Mouse (Mus musculus): Measurements from ENCODE around the gene Six5. TPM values are rescaled to one million over a fixed set of nuclear protein-coding genes. Genes with fewer than 3 reads are reported as not detected.

Six5 gene
- polyA plus RNA-seq, 1 experiment from 2014 or later, result 2.5 TPM

DNA sequence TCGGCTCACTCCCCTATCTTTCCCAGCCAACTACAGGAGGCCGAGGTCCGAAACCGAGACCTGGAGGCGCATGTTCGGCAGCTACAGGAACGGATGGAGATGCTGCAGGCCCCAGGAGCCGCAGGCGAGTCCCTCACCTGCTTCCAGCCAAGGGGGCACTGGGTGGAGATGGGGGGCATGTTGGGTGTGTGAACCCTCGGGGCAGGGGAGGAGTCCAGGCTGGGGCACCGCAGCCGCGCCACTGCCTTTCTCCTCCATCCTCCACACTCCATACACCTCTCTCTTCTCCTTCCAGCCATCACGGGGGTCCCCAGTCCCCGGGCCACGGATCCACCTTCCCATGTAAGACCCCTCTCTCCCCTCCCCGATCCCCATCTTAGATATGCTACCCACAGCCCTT, 2.5 kb upstream of the Six5 start:
- 38% methylated on average over 17 of the region's 17 CpGs for WGBS
- no peak overlapping the region for H3K9ac ChIP-seq
- ATAC-seq (ENCODE audit: low FRiP score), result no peak
- no peak overlapping the region for H3K4me3 ChIP-seq (replicated peaks; ENCODE audit: low read length)
- H3K27me3 ChIP-seq (ENCODE audit: control insufficient read depth, insufficient read depth, low read length), result peaks cover 30% of the 10 kb centered on the region
- DNase-seq (ENCODE audit: low spot score), result no peak
- no peak overlapping the region for H3K4me2 ChIP-seq (replicated peaks)
- peaks cover 52% of the 10 kb centered on the region for H3K36me3 ChIP-seq (replicated peaks; ENCODE audit: control insufficient read depth, insufficient read depth)
- no peaks in the 10 kb centered on the region for H3K9me3 ChIP-seq (ENCODE audit: control insufficient read depth, low read length)
- peaks cover 28% of the 10 kb centered on the region; the same call in 1 of the 2 replicates for H3K4me1 ChIP-seq (replicated peaks; ENCODE audit: control insufficient read depth, insufficient read depth, low read length)
- H3K27ac ChIP-seq, result no peak overlapping the region

GRCm38 (mm10) chr7:19092381-19093173, 1.8 kb upstream of the Six5 start:
- Histone ChIP-seq H3K9me3 (ENCODE audit: control insufficient read depth, low read length) (no peaks in the 10 kb centered on the region), H3K27me3 (ENCODE audit: control insufficient read depth, insufficient read depth, low read length) (peaks cover 30% of the 10 kb centered on the region), H3K4me2 (replicated peaks) (peak overlapping the region; percentile 94), H3K4me1 (replicated peaks; ENCODE audit: control insufficient read depth, insufficient read depth, low read length) (peaks cover 28% of the 10 kb centered on the region; the same call in 1 of the 2 replicates), H3K36me3 (replicated peaks; ENCODE audit: control insufficient read depth, insufficient read depth) (peaks cover 46% of the 10 kb centered on the region), H3K4me3 (replicated peaks; ENCODE audit: low read length) (peak overlapping the region; percentile 52; the same call in 1 of the 2 replicates), H3K9ac (peak overlapping the region; percentile 16; the same call in 1 of the 2 replicates), H3K27ac (0 out of 2 replicates have a peak overlapping the region, but pooled peaks have one; percentile 9)
- ATAC-seq (ENCODE audit: low FRiP score) (peak; percentile 44), DNase-seq (ENCODE audit: low spot score) (peak; percentile 44)
- whole genome bisulfite sequencing, result 4% methylated on average over 38 of the region's 38 CpGs

DNA sequence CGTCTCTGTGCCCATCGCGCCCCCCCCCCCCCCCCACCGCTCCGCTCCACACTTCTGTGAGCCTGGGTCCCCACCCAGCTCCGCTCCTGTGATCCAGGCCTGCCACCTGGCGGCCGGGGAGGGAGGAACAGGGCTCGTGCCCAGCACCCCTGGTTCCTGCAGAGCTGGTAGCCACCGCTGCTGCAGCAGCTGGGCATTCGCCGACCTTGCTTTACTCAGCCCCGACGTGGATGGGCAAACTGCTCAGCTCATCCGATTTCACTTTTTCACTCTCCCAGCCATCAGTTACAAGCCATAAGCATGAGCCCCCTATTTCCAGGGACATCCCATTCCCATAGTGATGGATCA, 1.2 kb upstream of the Six5 start:
- H3K36me3 ChIP-seq (replicated peaks; ENCODE audit: control insufficient read depth, insufficient read depth), result peaks cover 40% of the 10 kb centered on the region
- WGBS, result 3% methylated on average over 15 of the region's 15 CpGs
- peak overlapping the region; percentile 94 for H3K4me2 ChIP-seq (replicated peaks)
- no peaks in the 10 kb centered on the region for H3K9me3 ChIP-seq (ENCODE audit: control insufficient read depth, low read length)
- peak overlapping the region; percentile 16; the same call in 1 of the 2 replicates for H3K9ac ChIP-seq
- 0 out of 2 replicates have a peak, but pooled peaks have one; percentile 15 for ATAC-seq (ENCODE audit: low FRiP score)
- H3K27me3 ChIP-seq (ENCODE audit: control insufficient read depth, insufficient read depth, low read length), result peaks cover 30% of the 10 kb centered on the region
- no peak overlapping the region for H3K27ac ChIP-seq
- DNase-seq (ENCODE audit: low spot score), result peak; percentile 52
- H3K4me1 ChIP-seq (replicated peaks; ENCODE audit: control insufficient read depth, insufficient read depth, low read length), result peaks cover 28% of the 10 kb centered on the region; the same call in 1 of the 2 replicates
- peak overlapping the region; percentile 52 for H3K4me3 ChIP-seq (replicated peaks; ENCODE audit: low read length)

DNA sequence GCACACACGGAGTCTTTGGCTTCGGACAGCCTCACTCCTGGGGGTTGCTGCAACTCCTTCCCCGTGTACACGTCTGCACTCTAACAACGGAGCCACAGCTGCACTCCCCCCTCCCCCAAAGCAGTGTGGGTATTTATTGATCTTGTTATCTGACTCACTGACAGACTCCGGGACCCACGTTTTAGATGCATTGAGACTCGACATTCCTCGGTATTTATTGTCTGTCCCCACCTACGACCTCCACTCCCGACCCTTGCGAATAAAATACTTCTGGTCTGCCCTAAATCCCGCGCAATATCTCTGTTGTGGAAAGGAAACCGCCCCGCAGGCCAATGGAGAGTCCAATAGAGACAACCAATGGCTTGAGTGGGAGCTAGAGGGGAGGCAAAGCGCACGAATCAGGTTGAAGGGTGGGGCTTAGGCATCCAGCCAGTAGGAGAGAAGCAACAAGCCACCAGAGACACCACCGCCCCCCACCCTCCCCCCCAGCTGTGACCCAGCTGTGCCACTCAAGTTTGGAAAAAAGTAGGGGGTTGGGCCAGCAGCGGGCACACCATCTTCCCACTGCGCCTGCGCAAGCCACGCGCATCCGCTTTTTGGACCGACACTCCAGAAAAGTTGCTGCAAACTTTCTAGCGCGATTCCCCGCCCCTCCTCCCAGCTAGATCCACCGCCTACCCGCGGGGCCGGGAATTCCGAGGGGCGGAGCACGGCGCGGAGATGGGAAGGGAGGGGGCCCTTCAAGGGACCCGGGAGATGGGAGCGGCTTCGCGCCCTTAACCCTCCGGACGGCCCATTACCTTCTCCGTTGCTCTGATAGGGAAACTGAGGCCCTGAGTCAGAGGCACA, 633 bp upstream of the Six5 start:
- Histone ChIP-seq H3K4me1 (replicated peaks; ENCODE audit: control insufficient read depth, insufficient read depth, low read length) (peaks cover 28% of the 10 kb centered on the region; the same call in 1 of the 2 replicates), H3K4me3 (replicated peaks; ENCODE audit: low read length) (peak overlapping the region; percentile 52), H3K4me2 (replicated peaks) (peak overlapping the region; percentile 94), H3K9ac (peak overlapping the region; percentile 63; the same call in 1 of the 2 replicates), H3K9me3 (ENCODE audit: control insufficient read depth, low read length) (no peaks in the 10 kb centered on the region), H3K36me3 (replicated peaks; ENCODE audit: control insufficient read depth, insufficient read depth) (peaks cover 34% of the 10 kb centered on the region), H3K27me3 (ENCODE audit: control insufficient read depth, insufficient read depth, low read length) (peaks cover 30% of the 10 kb centered on the region), H3K27ac (peak overlapping the region; percentile 70)
- DNase-seq (ENCODE audit: low spot score) (peak; percentile 91), ATAC-seq (ENCODE audit: low FRiP score) (peak; percentile 72)
- under 1% methylated on average over 45 of the region's 45 CpGs for WGBS

DNA sequence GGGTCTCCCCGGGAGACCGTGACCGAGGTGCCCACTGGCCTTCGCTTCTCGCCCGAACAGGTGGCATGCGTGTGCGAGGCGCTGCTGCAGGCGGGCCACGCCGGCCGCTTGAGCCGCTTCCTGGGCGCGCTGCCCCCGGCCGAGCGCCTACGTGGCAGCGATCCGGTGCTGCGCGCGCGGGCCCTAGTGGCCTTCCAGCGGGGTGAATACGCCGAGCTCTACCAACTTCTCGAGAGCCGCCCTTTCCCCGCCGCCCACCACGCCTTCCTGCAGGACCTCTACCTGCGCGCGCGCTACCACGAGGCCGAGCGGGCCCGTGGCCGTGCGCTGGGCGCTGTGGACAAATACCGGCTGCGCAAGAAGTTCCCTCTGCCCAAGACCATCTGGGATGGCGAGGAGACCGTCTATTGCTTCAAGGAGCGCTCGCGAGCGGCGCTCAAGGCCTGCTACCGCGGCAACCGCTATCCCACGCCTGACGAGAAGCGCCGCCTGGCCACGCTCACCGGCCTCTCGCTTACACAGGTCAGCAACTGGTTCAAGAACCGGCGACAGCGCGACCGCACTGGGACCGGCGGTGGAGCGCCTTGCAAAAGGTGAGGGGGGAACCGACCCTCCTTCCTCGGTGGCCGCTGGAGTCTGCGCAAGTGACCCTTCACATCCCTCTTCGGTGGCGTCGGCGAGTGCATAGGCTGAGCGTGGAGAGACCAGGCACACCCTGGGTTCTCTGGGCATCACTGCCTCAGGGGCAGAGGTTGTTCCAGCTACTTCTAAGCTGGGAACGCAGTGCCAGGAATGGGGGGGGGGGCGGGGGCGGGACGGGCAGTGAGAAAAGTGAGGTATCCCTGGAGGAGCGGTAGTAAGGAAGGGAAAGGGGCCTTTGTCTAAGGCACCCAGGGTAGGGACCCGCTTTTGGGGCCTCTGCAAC, 694 bp downstream of the Six5 start:
- H3K4me3 ChIP-seq (replicated peaks; ENCODE audit: low read length), result peak overlapping the region; percentile 52
- no peak for DNase-seq (ENCODE audit: low spot score)
- H3K9me3 ChIP-seq (ENCODE audit: control insufficient read depth, low read length), result no peaks in the 10 kb centered on the region
- H3K4me1 ChIP-seq (replicated peaks; ENCODE audit: control insufficient read depth, insufficient read depth, low read length), result peaks cover 28% of the 10 kb centered on the region; the same call in 1 of the 2 replicates
- H3K36me3 ChIP-seq (replicated peaks; ENCODE audit: control insufficient read depth, insufficient read depth), result peaks cover 23% of the 10 kb centered on the region
- H3K9ac ChIP-seq, result peak overlapping the region; percentile 63
- under 1% methylated on average over 86 of the region's 87 CpGs for WGBS
- peaks cover 30% of the 10 kb centered on the region for H3K27me3 ChIP-seq (ENCODE audit: control insufficient read depth, insufficient read depth, low read length)
- H3K4me2 ChIP-seq (replicated peaks), result peak overlapping the region; percentile 94
- H3K27ac ChIP-seq, result peak overlapping the region; percentile 70
- peak; percentile 1; the same call in 1 of the 2 replicates for ATAC-seq (ENCODE audit: low FRiP score)

GRCm38 (mm10) chr7:19095751-19096110, 1.3 kb downstream of the Six5 start:
- H3K27me3 ChIP-seq (ENCODE audit: control insufficient read depth, insufficient read depth, low read length), result peaks cover 30% of the 10 kb centered on the region
- WGBS, result under 1% methylated on average over 19 of the region's 19 CpGs
- H3K27ac ChIP-seq, result no peak overlapping the region
- H3K4me2 ChIP-seq (replicated peaks), result peak overlapping the region; percentile 94
- ATAC-seq (ENCODE audit: low FRiP score) (no peak), DNase-seq (ENCODE audit: low spot score) (no peak)
- peak overlapping the region; percentile 52 for H3K4me3 ChIP-seq (replicated peaks; ENCODE audit: low read length)
- no peaks in the 10 kb centered on the region for H3K9me3 ChIP-seq (ENCODE audit: control insufficient read depth, low read length)
- peaks cover 17% of the 10 kb centered on the region for H3K36me3 ChIP-seq (replicated peaks; ENCODE audit: control insufficient read depth, insufficient read depth)
- peak overlapping the region; percentile 63 for H3K9ac ChIP-seq
- peaks cover 28% of the 10 kb centered on the region; the same call in 1 of the 2 replicates for H3K4me1 ChIP-seq (replicated peaks; ENCODE audit: control insufficient read depth, insufficient read depth, low read length)

GRCm38 (mm10) chr7:19096421-19096976, 2.1 kb downstream of the Six5 start:
- DNase-seq (ENCODE audit: low spot score), result no peak
- Histone ChIP-seq H3K27me3 (ENCODE audit: control insufficient read depth, insufficient read depth, low read length) (peaks cover 22% of the 10 kb centered on the region), H3K9me3 (ENCODE audit: control insufficient read depth, low read length) (no peaks in the 10 kb centered on the region), H3K4me2 (replicated peaks) (peak overlapping the region; percentile 94), H3K27ac (no peak overlapping the region), H3K4me1 (replicated peaks; ENCODE audit: control insufficient read depth, insufficient read depth, low read length) (peaks cover 28% of the 10 kb centered on the region; the same call in 1 of the 2 replicates), H3K4me3 (replicated peaks; ENCODE audit: low read length) (peak overlapping the region; percentile 52), H3K9ac (0 out of 2 replicates have a peak overlapping the region, but pooled peaks have one; percentile 63), H3K36me3 (replicated peaks; ENCODE audit: control insufficient read depth, insufficient read depth) (peaks cover 10% of the 10 kb centered on the region; the same call in 1 of the 2 replicates)
- no peak for ATAC-seq (ENCODE audit: low FRiP score)
- 46% methylated on average over 5 of the region's 5 CpGs for WGBS

DNA sequence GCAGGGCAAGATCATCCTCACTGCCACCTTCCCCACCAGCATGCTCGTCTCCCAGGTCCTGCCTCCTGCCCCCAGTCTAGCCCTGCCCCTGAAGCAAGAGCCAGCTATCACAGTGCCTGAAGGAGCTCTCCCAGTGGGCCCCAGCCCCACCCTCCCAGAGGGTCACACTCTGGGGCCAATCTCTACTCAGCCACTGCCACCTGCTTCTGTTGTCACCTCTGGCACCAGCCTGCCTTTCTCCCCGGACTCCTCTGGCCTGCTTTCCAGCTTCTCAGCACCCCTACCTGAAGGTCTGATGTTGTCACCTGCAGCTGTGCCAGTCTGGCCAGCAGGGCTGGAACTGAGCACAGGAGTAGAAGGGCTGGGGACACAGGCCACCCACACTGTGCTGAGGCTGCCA, 2.8 kb downstream of the Six5 start:
- WGBS, result 65% methylated on average over 2 of the region's 2 CpGs
- DNase-seq (ENCODE audit: low spot score) (no peak), ATAC-seq (ENCODE audit: low FRiP score) (no peak)
- no peak overlapping the region for H3K4me3 ChIP-seq (replicated peaks; ENCODE audit: low read length)
- peaks cover 19% of the 10 kb centered on the region for H3K27me3 ChIP-seq (ENCODE audit: control insufficient read depth, insufficient read depth, low read length)
- no peak overlapping the region for H3K27ac ChIP-seq
- no peak overlapping the region for H3K9ac ChIP-seq
- H3K9me3 ChIP-seq (ENCODE audit: control insufficient read depth, low read length), result no peaks in the 10 kb centered on the region
- H3K4me1 ChIP-seq (replicated peaks; ENCODE audit: control insufficient read depth, insufficient read depth, low read length), result peaks cover 24% of the 10 kb centered on the region; the same call in 1 of the 2 replicates
- 0 out of 2 replicates have a peak overlapping the region, but pooled peaks have one; percentile 0 for H3K4me2 ChIP-seq (replicated peaks)
- H3K36me3 ChIP-seq (replicated peaks; ENCODE audit: control insufficient read depth, insufficient read depth), result 0 out of 2 replicates have a peak, but pooled peaks cover 4% of the 10 kb centered on the region
